Mouse (Mus musculus): ENCODE data around the gene Itpkb.

Itpkb gene

GRCm38 (mm10) chr1:180393873-180394272 lies 63.6 kb downstream of the Itpkb start:
- DNase-seq (ENCODE audit: low spot score) = no peak

GRCm38 (mm10) chr1:180397734-180398133 lies 67.4 kb downstream of the Itpkb start:
- no peak for DNase-seq (ENCODE audit: low spot score)

- DNase-seq (ENCODE audit: low spot score) = no peak
Observed at GRCm38 (mm10) chr1:180398446-180398845, 68.2 kb downstream of the Itpkb start.

GRCm38 (mm10) chr1:180400691-180401455 lies 70.6 kb downstream of the Itpkb start:
- no peak for DNase-seq (ENCODE audit: low spot score)

GRCm38 (mm10) chr1:180401725-180402124 lies 71.4 kb downstream of the Itpkb start:
- no peak for DNase-seq (ENCODE audit: low spot score)

GRCm38 (mm10) chr1:180402481-180403081 lies 72.3 kb downstream of the Itpkb start:
- DNase-seq (ENCODE audit: low spot score) = no peak

GRCm38 (mm10) chr1:180403357-180403693 lies 73.0 kb downstream of the Itpkb start:
- DNase-seq (ENCODE audit: low spot score) = no peak

GRCm38 (mm10) chr1:180403694-180404606 lies 73.7 kb downstream of the Itpkb start:
- DNase-seq (ENCODE audit: low spot score) = no peak

GRCm38 (mm10) chr1:180404706-180405105 lies 74.4 kb downstream of the Itpkb start:
- DNase-seq (ENCODE audit: low spot score) = no peak

GRCm38 (mm10) chr1:180405576-180406335 lies 75.5 kb downstream of the Itpkb start:
- no peak for DNase-seq (ENCODE audit: low spot score)

- no peak for DNase-seq (ENCODE audit: low spot score)
Observed at GRCm38 (mm10) chr1:180406336-180407035, 76.2 kb downstream of the Itpkb start.

- DNase-seq (ENCODE audit: low spot score) = peak; percentile 86
Observed at GRCm38 (mm10) chr1:180407171-180407671, 76.9 kb downstream of the Itpkb start.

GRCm38 (mm10) chr1:180407727-180408719 lies 77.7 kb downstream of the Itpkb start:
- no peak for DNase-seq (ENCODE audit: low spot score)

- DNase-seq (ENCODE audit: low spot score) = no peak
Observed at GRCm38 (mm10) chr1:180408832-180409231, 78.5 kb downstream of the Itpkb start.

GRCm38 (mm10) chr1:180409771-180410170 lies 79.5 kb downstream of the Itpkb start:
- no peak for DNase-seq (ENCODE audit: low spot score)

GRCm38 (mm10) chr1:180410306-180410705 lies 80.0 kb downstream of the Itpkb start:
- no peak for DNase-seq (ENCODE audit: low spot score)

GRCm38 (mm10) chr1:180415064-180415463 lies 84.8 kb downstream of the Itpkb start:
- DNase-seq (ENCODE audit: low spot score) = peak; percentile 77

- DNase-seq (ENCODE audit: low spot score) = no peak
Observed at GRCm38 (mm10) chr1:180415836-180416235, 85.6 kb downstream of the Itpkb start.

GRCm38 (mm10) chr1:180417118-180417517 lies 86.8 kb downstream of the Itpkb start:
- DNase-seq (ENCODE audit: low spot score) = no peak

GRCm38 (mm10) chr1:180419059-180419458 lies 88.8 kb downstream of the Itpkb start:
- DNase-seq (ENCODE audit: low spot score) = no peak
